Mouse (Mus musculus): ENCODE measurements around the gene Zfp119b. TPM values are rescaled to one million over a fixed set of nuclear protein-coding genes. Genes with fewer than 3 reads are reported as not detected.

Gene Zfp119b
- total and polyA plus RNA-seq, 3 experiments, result 3.9 to 13.6 (median 6.5) TPM

- no peak for DNase-seq (ENCODE audit: extremely low read depth)
- H3K36me3 ChIP-seq (replicated peaks in 1 of 2; ENCODE audit: control insufficient read depth in 1 of 2, insufficient read depth in 1 of 2, low read length in 1 of 2), result peaks cover 12 to 16% of the 10 kb centered on the region in 2 experiments
- H3K4me2 ChIP-seq (ENCODE audit: insufficient read depth, low read depth, poor library complexity, severe bottlenecking), result no peak overlapping the region
- H3K9me3 ChIP-seq (replicated peaks; ENCODE audit: low read length), result no peaks in the 10 kb centered on the region
- no peaks in the 10 kb centered on the region for H3K27me3 ChIP-seq (replicated peaks)
- no peak overlapping the region for H3K9ac ChIP-seq (ENCODE audit: insufficient read depth, low read depth)
- H3K4me1 ChIP-seq (ENCODE audit: control insufficient read depth in 1 of 2, insufficient read depth in 2 of 2), result peaks cover 34 to 63% of the 10 kb centered on the region in 2 experiments
- peaks cover 28% of the 10 kb centered on the region for H3K79me2 ChIP-seq (replicated peaks; ENCODE audit: control insufficient read depth, extremely low read depth, insufficient read depth, poor library complexity, severe bottlenecking)
- H3K4me3 ChIP-seq (replicated peaks in 1 of 3; ENCODE audit: low read depth in 2 of 3, low read length in 2 of 3, poor library complexity in 1 of 3), result no peak overlapping the region
- in situ Hi-C loops (cut with MboI; ENCODE audit: low pct_ligation_motif_present, low pct_unique_long_range_greater_than_20kb, low sequenced_read_pairs) (loop anchor here (10.0 kb wide), 1 partner anchor 56 kb away; the partner anchor contains the start of gene Zfp959), dilution Hi-C loops (cut with MboI; ENCODE audit: extremely low pct_ligation_motif_present, extremely low pct_unique_long_range_greater_than_20kb, low sequenced_read_pairs) (no loop called here)
- TF ChIP-seq JUND (conservative IDR thresholded peaks at IDR 0.05; ENCODE audit: low read depth, low read length), result no peak
- TF ChIP-seq JUN (IDR thresholded peaks at IDR 0.05; ENCODE audit: insufficient read depth, low read depth, low read length), result no peak
- no peak for TF ChIP-seq ZC3H11A (IDR thresholded peaks at IDR 0.05; ENCODE audit: low read depth, low read length)
- no peak for TF ChIP-seq E2F4 (IDR thresholded peaks at IDR 0.05; ENCODE audit: insufficient replicate concordance, low read depth, low read length)
- no peak for TF ChIP-seq SIN3A (IDR thresholded peaks at IDR 0.05; ENCODE audit: low read length)
- TF ChIP-seq ETS1 (conservative IDR thresholded peaks at IDR 0.05; ENCODE audit: low read depth, low read length), result no peak
- no peak for TF ChIP-seq GABPA (IDR thresholded peaks at IDR 0.05; ENCODE audit: insufficient replicate concordance, low read depth, low read length)
- TF ChIP-seq KAT2A (IDR thresholded peaks at IDR 0.05; ENCODE audit: insufficient replicate concordance, low read length), result no peak
- no peak for TF ChIP-seq CHD1 (IDR thresholded peaks at IDR 0.05; ENCODE audit: low read depth, low read length)
- no peak for TF ChIP-seq MEF2A (IDR thresholded peaks at IDR 0.05; ENCODE audit: borderline replicate concordance, low read depth, low read length)
- no peak for TF ChIP-seq ZMIZ1 (IDR thresholded peaks at IDR 0.05; ENCODE audit: low read depth, low read length)
- TF ChIP-seq MAX (IDR thresholded peaks at IDR 0.05; ENCODE audit: low read length), result no peak
- no peak for TF ChIP-seq IRF4 (IDR thresholded peaks at IDR 0.05; ENCODE audit: low read depth, low read length)
- TF ChIP-seq HCFC1 (IDR thresholded peaks at IDR 0.05; ENCODE audit: low read depth, low read length), result no peak
- no peak for TF ChIP-seq ZKSCAN1 (IDR thresholded peaks at IDR 0.05; ENCODE audit: borderline replicate concordance, low read depth, low read length)
- TF ChIP-seq POLR2A (IDR thresholded peaks at IDR 0.05; ENCODE audit: low read depth, low read length), result no peak
- H3K27ac ChIP-seq (ENCODE audit: insufficient read depth, low read depth), result peak overlapping the region; percentile 84
These were observed 1.3 kb upstream of the Zfp119b start for GRCm38 (mm10) chr17:55950601-55951000.

- Histone ChIP-seq H3K4me2 (ENCODE audit: insufficient read depth, low read depth, poor library complexity, severe bottlenecking) (no peak overlapping the region), H3K9me3 (replicated peaks; ENCODE audit: low read length) (no peaks in the 10 kb centered on the region), H3K9ac (ENCODE audit: insufficient read depth, low read depth) (no peak overlapping the region), H3K36me3 (replicated peaks in 1 of 2; ENCODE audit: control insufficient read depth in 1 of 2, insufficient read depth in 1 of 2, low read length in 1 of 2) (peaks cover under 1% of the 10 kb centered on the region in 2 experiments), H3K4me1 (ENCODE audit: control insufficient read depth in 1 of 2, insufficient read depth in 2 of 2) (peaks cover 30 to 53% of the 10 kb centered on the region in 2 experiments), H3K79me2 (replicated peaks; ENCODE audit: control insufficient read depth, extremely low read depth, insufficient read depth, poor library complexity, severe bottlenecking) (peaks cover 11% of the 10 kb centered on the region), H3K4me3 (replicated peaks in 1 of 3; ENCODE audit: low read depth in 2 of 3, low read length in 2 of 3, poor library complexity in 1 of 3) (no peak overlapping the region), H3K27ac (ENCODE audit: insufficient read depth, low read depth) (peak overlapping the region; percentile 69), H3K27me3 (replicated peaks) (no peaks in the 10 kb centered on the region)
- DNase-seq (ENCODE audit: extremely low read depth), result no peak
- dilution Hi-C loops (cut with MboI; ENCODE audit: extremely low pct_ligation_motif_present, extremely low pct_unique_long_range_greater_than_20kb, low sequenced_read_pairs) (no loop called here), in situ Hi-C loops (cut with MboI; ENCODE audit: low pct_ligation_motif_present, low pct_unique_long_range_greater_than_20kb, low sequenced_read_pairs) (no loop called here)
- no peak for TF ChIP-seq NELFE (IDR thresholded peaks at IDR 0.05; ENCODE audit: low read depth, low read length)
- peak; percentile 57; the same call in 1 of the 2 replicates for TF ChIP-seq MEF2A (IDR thresholded peaks at IDR 0.05; ENCODE audit: borderline replicate concordance, low read depth, low read length)
- peak; percentile 79 for TF ChIP-seq EP300 (IDR thresholded peaks at IDR 0.05; ENCODE audit: low read length)
- 0 out of 2 replicates have a peak, but pooled peaks have one; percentile 51 for TF ChIP-seq TCF12 (IDR thresholded peaks at IDR 0.05; ENCODE audit: low read depth, low read length)
- TF ChIP-seq BHLHE40 (IDR thresholded peaks at IDR 0.05; ENCODE audit: low read depth, low read length), result peak; percentile 71
- 0 out of 2 replicates have a peak, but pooled peaks have one; percentile 52 for TF ChIP-seq TBP (conservative IDR thresholded peaks at IDR 0.05; ENCODE audit: low read depth, low read length)
- 0 out of 2 replicates have a peak, but pooled peaks have one; percentile 38 for TF ChIP-seq RCOR1 (conservative IDR thresholded peaks at IDR 0.05; ENCODE audit: low read depth, low read length)
- peak; percentile 54; the same call in 1 of the 2 replicates for TF ChIP-seq ZNF384 (IDR thresholded peaks at IDR 0.05; ENCODE audit: low read depth, low read length)
- TF ChIP-seq CTCF (conservative IDR thresholded peaks at IDR 0.05 in 1 of 2, IDR thresholded peaks at IDR 0.05 in 1 of 2; ENCODE audit: low read depth in 2 of 2, low read length in 2 of 2), result no peak
- peak; percentile 78; the same call in 1 of the 2 replicates for TF ChIP-seq IRF4 (IDR thresholded peaks at IDR 0.05; ENCODE audit: low read depth, low read length)
- peak; percentile 11; the same call in 1 of the 2 replicates for TF ChIP-seq ELF1 (IDR thresholded peaks at IDR 0.05; ENCODE audit: low read depth, low read length)
These were observed 653 bp downstream of the Zfp119b start for GRCm38 (mm10) chr17:55948647-55949046.
